Mouse (Mus musculus): Measurements from ENCODE around the gene March2.

GRCm38 (mm10) chr17:33729215-33729614 is 10.7 kb upstream of the March2 start:
- TF ChIP-seq POLR2A (IDR thresholded peaks at IDR 0.05; ENCODE audit: borderline replicate concordance, low read depth, low read length) (no peak), CTCF (IDR thresholded peaks at IDR 0.05; ENCODE audit: low read depth, low read length) (no peak)
